Mouse (Mus musculus) heart, embryonic 11.5 days (tissue): ENCODE measurements around the gene Gprc5b. TPM values are rescaled to one million over a fixed set of nuclear protein-coding genes. Genes with fewer than 3 reads are reported as not detected.
A peak's percentile ranks its signal among the peaks of the same experiment; 100 is the strongest.

Source experiments
- ATAC-seq: fragments of 200-750 bp; cut with Nextera tagmentation; replicated peaks from 2 replicates; pipeline ENCODE4 v1.8.0; 2017; ENCODE audit warnings: moderate library complexity; ENCODE audit not compliant: insufficient number of reproducible peaks, low FRiP score, low TSS enrichment
- H3K27ac ChIP-seq: fragments of 300-500 bp; sonication (generic); 2 replicates; pipeline ENCODE4 v1.5.1; 2014; ENCODE audit warnings: mild to moderate bottlenecking, low read depth, low read length
- H3K27me3 ChIP-seq: fragments of 300-500 bp; sonication (generic); 2 replicates; pipeline ENCODE4 v1.6.1; 2014; ENCODE audit warnings: mild to moderate bottlenecking, low read length, mixed read lengths; ENCODE audit not compliant: control insufficient read depth, insufficient read depth
- H3K36me3 ChIP-seq: fragments of 300-500 bp; sonication (generic); 2 replicates; pipeline ENCODE4 v1.6.1; 2014; ENCODE audit warnings: mild to moderate bottlenecking, low read length, moderate library complexity, mixed read lengths; ENCODE audit not compliant: control insufficient read depth, insufficient read depth
- H3K4me1 ChIP-seq: fragments of 300-500 bp; sonication (generic); 2 replicates; pipeline ENCODE4 v1.6.1; 2014; ENCODE audit warnings: low read length; ENCODE audit not compliant: control insufficient read depth, insufficient read depth
- H3K4me2 ChIP-seq: fragments of 300-500 bp; sonication (generic); 2 replicates; pipeline ENCODE4 v1.6.1; 2014; ENCODE audit warnings: mild to moderate bottlenecking, moderate library complexity
- H3K4me3 ChIP-seq: fragments of 300-500 bp; sonication (generic); 2 replicates; pipeline ENCODE4 v1.5.1; 2014; ENCODE audit warnings: low read depth, low read length
- H3K9ac ChIP-seq: fragments of 300-500 bp; sonication (generic); 2 replicates; pipeline ENCODE4 v1.6.1; 2014; ENCODE audit warnings: mild to moderate bottlenecking, low read depth, low read length, moderate library complexity
- H3K9me3 ChIP-seq: fragments of 300-500 bp; sonication (generic); replicated peaks from 2 replicates; pipeline ENCODE4 v1.6.1; 2016; ENCODE audit warnings: low read length; ENCODE audit not compliant: control insufficient read depth
- WGBS: fragments of 180-500 bp; shearing (Covaris S2); extraction: QIAGEN DNeasy Blood & Tissue Kit; methylation state at CpG from one replicate; pipeline ENCODE4 v1.1.7; 2014; ENCODE audit not compliant: insufficient replicate concordance; 5-methylcytosine and 5-hydroxymethylcytosine counted together
- polyA plus RNA-seq: library from polyadenylated mRNA; unstranded; fragments of >200 nt; fragmentation: Nextera tagmentation; extraction: Ambion mirVana; gene quantifications from 2 replicates; pipeline ENCODE4 v1.2.1, GENCODE M21; 2014

Gene Gprc5b
- polyA plus RNA-seq, 1 experiment from 2014 or later, result 5.7 TPM

DNA sequence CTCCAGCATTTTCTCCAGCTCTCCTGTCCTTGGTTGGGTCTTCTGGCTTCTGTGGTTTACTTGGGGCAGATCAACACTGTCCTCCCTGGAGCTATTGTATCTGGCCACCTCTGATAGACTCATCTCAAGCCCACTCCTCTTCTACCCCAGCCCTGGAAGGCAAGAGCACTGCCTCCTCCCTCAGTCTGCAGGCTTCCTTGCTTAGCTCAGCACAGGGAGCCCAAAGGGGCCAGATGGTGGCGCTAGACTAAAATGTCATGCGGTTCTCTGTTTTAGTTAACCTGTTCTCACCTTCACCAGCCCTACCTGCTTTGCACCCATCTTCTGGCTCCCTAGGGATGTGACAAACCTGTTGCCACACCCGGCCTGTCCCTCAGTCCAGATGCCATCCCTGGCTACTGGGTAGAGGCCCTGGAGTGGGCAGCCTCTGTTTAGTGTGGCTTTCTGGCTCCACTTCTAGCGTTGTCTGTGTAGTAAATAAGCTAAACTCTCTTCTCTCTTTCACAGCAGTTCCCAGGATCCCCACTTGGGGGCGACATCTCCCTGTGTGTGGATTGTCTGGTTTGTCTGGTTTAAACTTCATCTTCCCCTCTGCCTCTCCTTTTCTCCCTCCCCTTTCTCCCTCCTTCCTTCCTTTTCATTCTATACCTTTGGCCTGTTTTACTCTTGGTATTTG, 16.0 kb upstream of the Gprc5b start:
- H3K27ac ChIP-seq, result no peak overlapping the region
- no peaks in the 10 kb centered on the region for H3K4me1 ChIP-seq
- no peak overlapping the region for H3K4me3 ChIP-seq
- H3K9ac ChIP-seq, result no peak overlapping the region
- H3K4me2 ChIP-seq, result no peak overlapping the region
- no peaks in the 10 kb centered on the region for H3K27me3 ChIP-seq
- no peaks in the 10 kb centered on the region for H3K36me3 ChIP-seq
- ATAC-seq, result no peak
- WGBS, result 15% methylated on average over 5 of the region's 5 CpGs
- H3K9me3 ChIP-seq, result no peaks in the 10 kb centered on the region

DNA sequence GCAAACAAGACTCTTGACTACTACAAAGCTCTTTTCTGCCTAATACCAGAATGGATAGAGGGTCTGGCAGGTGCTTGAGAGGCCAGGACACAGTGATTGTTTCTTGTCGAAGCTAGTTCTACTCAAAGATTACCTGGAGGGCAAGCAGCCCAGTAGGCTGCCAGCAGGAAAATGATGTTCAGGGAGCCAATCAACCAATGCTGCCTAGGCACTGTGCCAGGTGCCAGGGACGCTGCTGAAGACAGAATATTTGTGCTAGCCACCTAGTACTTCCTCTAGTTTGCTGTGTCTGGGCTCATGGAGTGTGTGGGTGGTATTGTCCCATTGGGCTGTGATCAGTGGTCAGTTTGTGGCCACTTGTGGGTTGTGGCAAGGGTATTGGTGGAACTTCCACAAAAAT, 7.5 kb upstream of the Gprc5b start:
- Histone ChIP-seq H3K27me3 (peaks cover 2% of the 10 kb centered on the region; the same call in 1 of the 2 replicates), H3K9me3 (no peaks in the 10 kb centered on the region), H3K4me1 (no peaks in the 10 kb centered on the region), H3K4me3 (no peak overlapping the region), H3K4me2 (no peak overlapping the region), H3K9ac (no peak overlapping the region), H3K36me3 (no peaks in the 10 kb centered on the region), H3K27ac (no peak overlapping the region)
- WGBS, result 61% methylated on average over 2 of the region's 2 CpGs
- no peak for ATAC-seq

- Histone ChIP-seq H3K36me3 (no peaks in the 10 kb centered on the region), H3K4me1 (no peaks in the 10 kb centered on the region), H3K9me3 (no peaks in the 10 kb centered on the region), H3K9ac (no peak overlapping the region), H3K27ac (no peak overlapping the region), H3K27me3 (peaks cover 2% of the 10 kb centered on the region; the same call in 1 of the 2 replicates), H3K4me2 (no peak overlapping the region), H3K4me3 (no peak overlapping the region)
- 74% methylated on average over 2 of the region's 2 CpGs for WGBS
- ATAC-seq, result no peak
Observed at GRCm38 (mm10) chr7:119001965-119002364, 7.0 kb upstream of the Gprc5b start.

DNA sequence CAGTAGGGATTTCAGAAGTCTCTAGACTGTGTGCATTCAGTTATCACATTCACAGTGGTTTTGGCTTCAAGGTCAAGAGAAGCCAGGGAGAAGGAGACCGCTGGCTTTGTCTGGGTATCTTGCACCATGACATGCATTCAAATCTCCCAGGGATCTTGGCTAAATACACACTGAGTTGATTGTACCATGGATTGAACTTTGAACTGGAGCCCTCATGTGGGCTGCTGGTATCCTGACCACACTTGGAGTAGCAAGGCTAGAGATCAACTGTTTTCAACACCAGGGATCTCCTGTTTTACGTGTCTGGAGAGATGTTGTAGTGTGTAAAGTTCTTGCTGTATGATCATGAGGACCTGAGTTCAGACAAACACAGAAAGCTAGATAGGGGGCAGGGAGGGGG, 4.8 kb upstream of the Gprc5b start:
- no peaks in the 10 kb centered on the region for H3K36me3 ChIP-seq
- no peak overlapping the region for H3K4me3 ChIP-seq
- peaks cover 6% of the 10 kb centered on the region; the same call in 1 of the 2 replicates for H3K4me1 ChIP-seq
- ATAC-seq, result no peak
- no peak overlapping the region for H3K27ac ChIP-seq
- 54% methylated on average over 2 of the region's 2 CpGs for WGBS
- no peaks in the 10 kb centered on the region for H3K9me3 ChIP-seq
- H3K27me3 ChIP-seq, result peaks cover 8% of the 10 kb centered on the region
- H3K9ac ChIP-seq, result no peak overlapping the region
- no peak overlapping the region for H3K4me2 ChIP-seq

DNA sequence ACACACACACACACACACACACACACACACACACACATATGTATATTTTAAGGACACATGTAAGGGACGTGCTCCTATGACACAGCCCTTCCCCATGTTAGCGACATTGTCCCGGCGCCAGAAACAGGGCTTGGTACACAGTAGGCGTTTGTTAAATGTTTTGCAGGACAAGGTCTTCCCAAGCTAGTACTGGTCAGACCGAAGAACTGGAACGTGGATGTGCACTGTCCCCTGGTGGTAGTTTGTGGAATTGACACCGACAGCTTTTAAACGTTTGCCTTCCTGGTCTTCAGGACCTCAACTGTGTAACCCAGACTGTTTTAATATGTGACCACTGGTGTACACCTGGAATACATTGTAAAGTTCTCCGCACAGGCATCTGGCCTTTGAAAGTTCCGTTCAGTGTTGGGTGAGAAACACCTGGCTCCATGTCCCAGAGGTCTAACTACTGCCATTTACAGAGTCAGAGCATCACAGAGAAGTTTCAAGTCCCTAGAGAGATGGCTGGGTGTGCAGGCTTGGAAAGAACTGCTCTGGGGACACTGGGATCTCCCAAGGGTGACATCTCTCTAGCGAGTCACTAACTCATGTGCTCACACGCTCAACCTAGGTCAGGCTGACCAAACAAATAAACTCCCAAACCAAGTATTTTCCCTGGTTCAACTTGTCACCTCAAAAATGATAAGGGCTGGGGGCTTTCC, 1.3 kb upstream of the Gprc5b start:
- ATAC-seq, result 0 out of 2 replicates have a peak, but pooled peaks have one; percentile 28
- 7% methylated on average over 13 of the region's 13 CpGs for WGBS

GRCm38 (mm10) chr7:118995671-118996070, 660 bp upstream of the Gprc5b start:
- WGBS, result 11% methylated on average over 14 of the region's 14 CpGs
- peaks cover 8% of the 10 kb centered on the region; the same call in 1 of the 2 replicates for H3K4me1 ChIP-seq
- H3K9me3 ChIP-seq, result no peaks in the 10 kb centered on the region
- no peaks in the 10 kb centered on the region for H3K36me3 ChIP-seq
- peaks cover 11% of the 10 kb centered on the region for H3K27me3 ChIP-seq
- H3K4me3 ChIP-seq, result peak overlapping the region; percentile 44
- H3K9ac ChIP-seq, result no peak overlapping the region
- H3K27ac ChIP-seq, result no peak overlapping the region
- peak overlapping the region; percentile 91 for H3K4me2 ChIP-seq
- ATAC-seq, result 0 out of 2 replicates have a peak, but pooled peaks have one; percentile 6

More for the DNA sequence above, 1.3 kb upstream of the Gprc5b start:
- Histone ChIP-seq H3K36me3 (no peaks in the 10 kb centered on the region), H3K4me1 (peaks cover 8% of the 10 kb centered on the region; the same call in 1 of the 2 replicates), H3K4me3 (no peak overlapping the region), H3K9ac (no peak overlapping the region), H3K27me3 (peaks cover 11% of the 10 kb centered on the region), H3K27ac (no peak overlapping the region), H3K9me3 (no peaks in the 10 kb centered on the region), H3K4me2 (peak overlapping the region; percentile 91; the same call in 1 of the 2 replicates)

GRCm38 (mm10) chr7:118994231-118994842, 674 bp downstream of the Gprc5b start:
- Histone ChIP-seq H3K27me3 (peaks cover 14% of the 10 kb centered on the region), H3K4me1 (peaks cover 8% of the 10 kb centered on the region; the same call in 1 of the 2 replicates), H3K9ac (peak overlapping the region; percentile 72), H3K27ac (no peak overlapping the region), H3K36me3 (no peaks in the 10 kb centered on the region), H3K4me3 (peak overlapping the region; percentile 44), H3K9me3 (no peaks in the 10 kb centered on the region), H3K4me2 (peak overlapping the region; percentile 91)
- under 1% methylated on average over 21 of the region's 21 CpGs for WGBS
- peak; percentile 19; the same call in 1 of the 2 replicates for ATAC-seq

- Histone ChIP-seq H3K4me2 (peak overlapping the region; percentile 91), H3K4me3 (peak overlapping the region; percentile 44), H3K27me3 (peaks cover 14% of the 10 kb centered on the region), H3K36me3 (no peaks in the 10 kb centered on the region), H3K9ac (peak overlapping the region; percentile 72), H3K9me3 (no peaks in the 10 kb centered on the region), H3K4me1 (peaks cover 8% of the 10 kb centered on the region; the same call in 1 of the 2 replicates), H3K27ac (no peak overlapping the region)
- ATAC-seq, result no peak
- WGBS, result under 1% methylated on average over 26 of the region's 26 CpGs
Observed at GRCm38 (mm10) chr7:118993597-118994230, 1.3 kb downstream of the Gprc5b start.
